Mouse (Mus musculus) heart, adult 2 months (tissue): ENCODE measurements around the gene Sycp3. TPM values are rescaled to one million over a fixed set of nuclear protein-coding genes. Genes with fewer than 3 reads are reported as not detected.

Experiments used
- DNase-seq, 2 experiments: peaks; one replicate each; pipeline ENCODE4 v3.0.0; 2021
- H3K27ac ChIP-seq: fragments of 200-600 bp; 2 replicates; pipeline ENCODE4 v1.8.1; 2022
- H3K27me3 ChIP-seq: fragments of 200-500 bp; 2 replicates; pipeline ENCODE4 v1.6.1; 2012; ENCODE audit warnings: mild to moderate bottlenecking, low read length, inconsistent platforms, mixed read lengths; ENCODE audit not compliant: control insufficient read depth, insufficient read depth
- H3K36me3 ChIP-seq: fragments of 200-500 bp; 2 replicates; pipeline ENCODE4 v1.6.1; 2012; ENCODE audit warnings: low read length, inconsistent platforms; ENCODE audit not compliant: control insufficient read depth, insufficient read depth
- H3K4me1 ChIP-seq: fragments of 200-500 bp; 2 replicates; pipeline ENCODE4 v1.6.1; 2011; ENCODE audit warnings: low read length; ENCODE audit not compliant: control insufficient read depth, insufficient read depth
- H3K4me3 ChIP-seq: fragments of 200-600 bp; 2 replicates; pipeline ENCODE4 v1.8.1; 2022
- H3K79me2 ChIP-seq: fragments of 200-500 bp; replicated peaks from 2 replicates; pipeline ENCODE4 v1.6.1; 2012; ENCODE audit warnings: mild to moderate bottlenecking, inconsistent platforms, low read length, moderate library complexity, mixed read lengths; ENCODE audit not compliant: control insufficient read depth, insufficient read depth
- H3K9ac ChIP-seq: fragments of 200-500 bp; 2 replicates; pipeline ENCODE4 v1.6.1; 2012; ENCODE audit warnings: low read depth, mild to moderate bottlenecking, control low read depth, inconsistent platforms, low read length, mixed read lengths
- CTCF ChIP-seq: fragments of 200-600 bp; IDR thresholded peaks from 2 replicates; pipeline ENCODE4 v1.8.1; 2022; ENCODE audit warnings: antibody characterized with exemption, mild to moderate bottlenecking, moderate library complexity
- EP300 ChIP-seq: fragments of 200-500 bp; IDR thresholded peaks from 2 replicates; pipeline ENCODE4 v1.6.1; 2011; ENCODE audit warnings: low read depth, low read length, control low read depth; ENCODE audit not compliant: insufficient read depth
- POLR2A ChIP-seq: fragments of 200-500 bp; IDR thresholded peaks from 2 replicates; pipeline ENCODE4 v1.6.1; 2011; ENCODE audit warnings: mild to moderate bottlenecking, low read depth, low read length, control low read depth; ENCODE audit not compliant: insufficient read depth
- WGBS: fragments of 180-500 bp; shearing (Covaris S2); methylation state at CpG from one replicate; pipeline ENCODE4 v1.1.7; 2018; 5-methylcytosine and 5-hydroxymethylcytosine counted together
- intact Hi-C: fragments of 180-260 bp; cut with DNase I; formaldehyde crosslinking; loops from one replicate; pipeline ENCODE4 v1.15.1; 2025
- polyA plus RNA-seq: library from polyadenylated mRNA; depleted of rRNA; stranded (reverse); fragments of >200 nt; gene quantifications from 2 replicates; pipeline ENCODE4 v1.2.3, GENCODE M21; 2012; rRNA removed
- total RNA-seq, 2 experiments: library from RNA; stranded (reverse); gene quantifications; 2 replicates each; pipeline ENCODE4 v1.2.3; 2021

The Sycp3 gene
- total and polyA plus RNA-seq, 3 experiments: not detected

GRCm38 (mm10) chr10:88522795-88523194, 63.4 kb downstream of the Sycp3 start:
- H3K36me3 ChIP-seq: no peaks in the 10 kb centered on the region
- H3K27ac ChIP-seq: no peak overlapping the region
- H3K27me3 ChIP-seq: no peaks in the 10 kb centered on the region
- DNase-seq: no peak
- H3K79me2 ChIP-seq: no peaks in the 10 kb centered on the region
- H3K9ac ChIP-seq: no peak overlapping the region
- H3K4me1 ChIP-seq: no peaks in the 10 kb centered on the region
- intact Hi-C loops: no loop called here
- 77% methylated on average over 8 of the region's 8 CpGs for WGBS
- no peak for TF ChIP-seq CTCF
- TF ChIP-seq EP300: no peak
- no peak for TF ChIP-seq POLR2A
- H3K4me3 ChIP-seq: no peak overlapping the region

Other genes with a start within 250 kb of the Sycp3 start
- 1 to 10 TPM; 3.7 to 4.5 TPM for gene Dram1, start 80.5 kb upstream of the Sycp3 start, total RNA-seq
- gene Dram1, start 80.5 kb upstream of the Sycp3 start, polyA plus RNA-seq: 6.8 and 7.6 TPM in 2 replicates
- gene Gnptab, start 80.4 kb upstream of the Sycp3 start, total RNA-seq: 10 to 100 TPM; 24.3 to 27.6 TPM
- gene Gnptab, start 80.4 kb upstream of the Sycp3 start, polyA plus RNA-seq: 11.7 and 19.3 TPM in 2 replicates
- gene Chpt1, start 44.5 kb downstream of the Sycp3 start, total RNA-seq: 100 to 1,000 TPM; 278 to 334 TPM
- 228 and 230 TPM in 2 replicates for gene Chpt1, start 44.5 kb downstream of the Sycp3 start, polyA plus RNA-seq
- under 1 TPM; 0.14 to 0.42 TPM for gene Mybpc1, start 145.6 kb downstream of the Sycp3 start, total RNA-seq
- 0.06 and 0.18 TPM in 2 replicates for gene Mybpc1, start 145.6 kb downstream of the Sycp3 start, polyA plus RNA-seq
- under 1 TPM in 1 of 2 experiments, not detected in 1; 0.31 TPM for gene Spic, start 225.4 kb downstream of the Sycp3 start, total RNA-seq
- 0.04 TPM in 1 of 2 replicates, not detected in the other for gene Spic, start 225.4 kb downstream of the Sycp3 start, polyA plus RNA-seq